Mouse (Mus musculus) kidney, adult 2 months (tissue): ENCODE data around the gene Ncoa1.

Source experiments
- CTCF ChIP-seq: fragments of 200-500 bp; conservative IDR thresholded peaks from 2 replicates; pipeline ENCODE4 v1.5.1; 2011; ENCODE audit warnings: low read depth, mild to moderate bottlenecking, control low read depth, low read length, moderate library complexity, mixed read lengths; ENCODE audit not compliant: insufficient read depth, insufficient read length
- POLR2A ChIP-seq: fragments of 200-500 bp; IDR thresholded peaks from one replicate; pipeline ENCODE4 v1.6.1; 2011; ENCODE audit warnings: low read depth, low read length, control low read depth

- TF ChIP-seq CTCF (no peak), POLR2A (no peak)
These were observed 22.7 kb downstream of the Ncoa1 start for GRCm38 (mm10) chr12:4454248-4454647.
